Mouse (Mus musculus) R1 (cell line): ENCODE measurements around the gene Slc12a4.

ENCODE experiments used
- DNase-seq: peaks from one replicate; pipeline ENCODE4 v3.0.0-alpha.2; 2018; ENCODE audit warnings: low read depth, low spot score

Gene Slc12a4

GRCm38 (mm10) chr8:105971019-105971720 is 5.3 kb upstream of the Slc12a4 start:
- DNase-seq = peak; percentile 95

DNA sequence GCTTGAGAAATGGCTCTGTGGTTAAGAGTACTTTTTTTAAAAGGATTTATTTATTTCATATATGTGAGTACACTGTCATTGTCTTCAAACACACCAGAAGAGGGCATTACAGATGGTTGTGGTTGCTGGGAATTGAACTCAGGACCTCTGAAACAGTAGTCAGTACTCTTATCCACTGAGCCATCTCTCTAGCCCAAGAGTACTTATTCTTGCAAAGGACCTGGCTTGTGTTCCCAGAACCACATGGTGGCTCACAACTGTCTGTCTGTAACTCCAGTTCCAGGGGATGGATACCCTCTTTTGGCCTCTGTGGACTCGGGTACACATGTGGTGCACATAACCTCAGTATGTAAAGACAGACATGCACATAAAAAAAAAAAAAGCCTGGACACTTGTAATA is 3.5 kb upstream of the Slc12a4 start:
- no peak for DNase-seq

DNA sequence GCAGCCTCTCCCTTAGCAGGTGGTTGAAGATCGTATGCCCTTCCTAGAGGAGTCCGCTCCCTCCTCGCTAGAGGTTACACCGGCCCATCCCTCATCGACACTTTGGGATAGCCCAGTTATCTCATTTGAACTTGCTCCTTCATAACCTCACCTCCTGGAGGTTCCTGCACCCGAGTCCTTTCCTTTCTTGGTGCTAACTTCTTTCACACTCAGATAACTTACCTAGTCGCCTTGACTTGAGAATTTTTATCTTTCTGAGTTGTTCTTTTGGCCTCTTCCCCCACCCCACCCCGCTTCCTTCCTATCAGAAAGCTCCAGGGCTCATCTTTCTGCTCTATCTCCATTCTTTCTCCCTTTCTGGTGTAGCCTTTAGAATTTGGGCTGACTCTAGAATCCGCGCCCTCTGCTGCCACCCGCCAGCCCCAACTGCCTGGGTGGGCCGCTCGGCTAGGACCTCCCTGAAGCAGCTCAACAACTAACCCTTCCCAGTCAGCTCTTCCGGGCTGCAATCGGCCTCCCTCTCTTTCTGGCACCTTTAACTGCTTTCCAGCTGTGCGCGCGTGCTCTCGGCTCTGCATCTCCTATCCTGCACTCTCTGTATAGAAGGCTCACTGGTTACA is 905 bp upstream of the Slc12a4 start:
- peak; percentile 87 for DNase-seq

- peak; percentile 50 for DNase-seq
Observed at GRCm38 (mm10) chr8:105965266-105965904, 512 bp downstream of the Slc12a4 start.

GRCm38 (mm10) chr8:105964506-105965265 is 1.2 kb downstream of the Slc12a4 start:
- no peak for DNase-seq

- no peak for DNase-seq
Observed at GRCm38 (mm10) chr8:105961536-105961935, 4.4 kb downstream of the Slc12a4 start.

DNA sequence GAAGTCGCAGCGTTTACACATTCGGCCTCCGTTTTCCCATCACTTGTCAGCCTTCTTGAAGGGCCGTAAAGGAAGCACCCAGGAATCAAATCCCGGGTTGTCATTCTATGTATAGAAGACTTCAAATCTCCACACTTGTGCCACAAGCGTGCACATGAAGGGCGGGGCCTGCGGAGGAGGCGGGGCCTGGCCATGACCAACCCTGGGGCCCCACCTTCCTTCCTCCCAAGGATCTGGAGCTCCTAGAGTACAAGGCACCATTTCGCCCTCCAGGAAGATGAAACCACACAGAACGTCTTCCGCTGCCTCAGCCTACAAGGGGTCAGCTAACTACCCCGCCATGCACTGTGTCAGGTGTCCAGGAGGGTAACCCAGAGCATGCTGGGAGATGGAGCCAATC is 4.8 kb downstream of the Slc12a4 start:
- DNase-seq = peak; percentile 71

- DNase-seq = no peak
Observed at GRCm38 (mm10) chr8:105959350-105959749, 6.5 kb downstream of the Slc12a4 start.

DNA sequence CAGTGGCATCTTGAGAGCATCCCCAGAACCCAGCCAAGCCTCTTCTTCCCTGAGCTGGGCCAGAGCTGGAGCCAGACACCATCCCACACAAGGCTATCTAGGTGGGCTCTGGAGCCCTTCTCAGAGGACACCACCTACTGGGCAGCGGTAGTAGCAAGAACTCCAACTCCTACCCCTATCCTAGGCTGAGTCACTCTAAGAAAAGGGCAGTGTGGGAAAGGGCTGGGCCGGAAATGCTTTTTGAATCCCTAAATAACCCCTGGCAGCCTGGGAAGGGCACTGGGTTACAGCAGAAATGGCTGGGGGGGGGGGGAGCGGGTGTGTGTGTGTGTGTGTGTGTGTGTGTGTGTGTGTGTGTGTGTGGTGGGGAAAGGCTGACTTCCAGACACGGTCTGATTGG is 8.1 kb downstream of the Slc12a4 start:
- no peak for DNase-seq

GRCm38 (mm10) chr8:105956556-105956955 is 9.3 kb downstream of the Slc12a4 start:
- DNase-seq = no peak

- DNase-seq = peak; percentile 58
Observed at GRCm38 (mm10) chr8:105951057-105951659, 14.7 kb downstream of the Slc12a4 start.

- no peak for DNase-seq
Observed at GRCm38 (mm10) chr8:105949350-105949749, 16.5 kb downstream of the Slc12a4 start.

- DNase-seq = no peak
Observed at GRCm38 (mm10) chr8:105943321-105943739, 22.6 kb downstream of the Slc12a4 start, which contains the start of gene Lcat. Gene Lcat (minus strand): TSS chr8:105943382.

DNA sequence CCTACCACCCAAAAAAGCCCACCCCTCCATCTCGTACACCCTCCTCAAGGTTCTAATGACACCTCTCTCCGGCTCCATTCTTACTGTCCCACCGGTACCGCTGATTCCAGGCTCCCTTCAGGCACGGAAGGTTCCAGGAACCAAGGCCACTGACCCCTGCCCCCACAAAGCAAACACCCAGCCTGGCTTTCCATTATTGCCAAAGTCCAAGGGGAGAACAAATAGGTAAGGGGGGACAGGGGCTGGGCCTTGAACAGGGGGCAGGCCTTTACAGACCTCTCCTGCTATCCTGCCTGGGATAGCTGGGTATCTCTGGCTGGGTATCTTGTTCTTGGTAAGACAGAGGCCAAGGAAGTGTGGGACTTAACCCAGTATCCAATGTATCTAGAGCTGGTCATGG is 23.4 kb downstream of the Slc12a4 start:
- no peak for DNase-seq

DNA sequence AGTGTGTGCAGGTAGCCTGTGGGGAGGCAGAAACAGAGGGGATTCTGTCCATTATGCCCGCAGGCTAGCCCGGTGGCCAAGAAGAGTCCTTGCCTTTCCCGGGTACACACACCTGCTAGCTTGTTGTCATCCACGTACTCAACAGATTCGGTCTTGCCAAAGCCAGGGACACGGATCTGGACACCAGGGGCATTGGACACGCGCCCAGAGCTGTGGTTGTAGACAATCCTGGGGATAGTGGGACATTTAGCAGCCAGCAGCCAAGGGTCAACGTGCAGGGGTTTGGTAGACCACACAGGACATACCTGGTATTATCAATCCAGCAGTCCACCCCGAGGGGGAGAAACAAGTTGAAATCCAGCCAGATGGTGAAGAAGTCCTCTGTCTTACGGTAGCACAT is 23.9 kb downstream of the Slc12a4 start:
- DNase-seq = no peak

DNA sequence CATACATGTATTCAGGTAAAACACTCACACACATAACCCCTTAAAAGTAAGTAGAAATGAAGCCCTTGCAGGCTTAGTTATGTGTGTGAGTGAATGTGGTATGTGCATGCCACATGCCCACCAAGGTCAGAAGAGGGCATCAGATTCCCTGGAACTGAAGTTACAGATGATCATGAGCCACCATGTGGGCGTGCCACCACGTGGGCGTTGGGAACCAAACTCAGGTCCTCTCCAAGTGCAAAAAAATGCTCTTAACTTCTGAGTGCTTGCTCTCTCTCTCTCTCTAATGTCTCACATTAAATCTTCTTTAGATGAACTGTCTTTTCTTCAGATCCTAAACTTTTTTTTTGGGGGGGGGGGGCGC is 27.6 kb downstream of the Slc12a4 start, which contains the start of gene Psmb10:
Psmb10 (minus strand) TSS at position 139 of the 364 bp plus-strand sequence.
- DNase-seq = no peak

DNA sequence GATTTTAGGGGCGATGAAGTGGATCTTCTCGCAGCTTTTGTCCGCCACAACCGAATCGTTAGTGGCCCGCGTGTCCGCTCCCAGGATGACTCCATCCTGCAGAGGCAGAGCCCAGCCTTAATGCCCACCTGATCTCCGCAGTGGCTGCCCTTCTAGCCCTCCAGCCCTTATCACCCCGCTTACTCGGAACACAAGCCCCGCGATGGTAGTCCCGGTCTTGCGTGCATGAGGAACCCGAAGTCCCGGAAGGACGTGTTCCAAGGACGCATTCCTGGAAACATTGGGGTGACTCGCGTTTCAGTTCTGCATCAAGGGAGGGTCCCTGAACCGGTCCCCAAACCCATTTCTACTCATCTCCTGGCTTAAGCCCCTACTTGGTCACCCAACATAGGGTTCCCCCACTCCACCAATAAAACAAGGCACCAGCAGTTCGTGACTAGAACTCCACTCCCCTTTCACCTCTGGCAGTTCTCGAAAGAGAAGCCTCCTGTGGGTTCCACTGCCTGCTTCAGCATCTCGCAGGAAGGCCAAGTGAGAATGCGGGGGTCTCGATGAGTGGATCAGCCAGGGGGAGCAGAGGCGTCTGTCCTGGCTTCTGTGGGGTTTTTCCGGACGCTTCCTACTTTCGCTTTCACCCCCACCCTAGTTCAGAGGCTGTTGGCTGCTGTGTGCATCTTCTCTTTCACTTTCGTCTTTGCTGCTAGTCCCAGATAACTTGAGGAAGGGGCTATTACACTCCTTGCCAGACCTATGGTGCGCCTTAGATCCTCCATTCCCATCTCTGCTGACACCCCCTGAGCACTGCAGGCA is 28.2 kb downstream of the Slc12a4 start:
- no peak for DNase-seq

GRCm38 (mm10) chr8:105936866-105937475 is 28.9 kb downstream of the Slc12a4 start:
- peak; percentile 97 for DNase-seq

- no peak for DNase-seq
Observed at GRCm38 (mm10) chr8:105935863-105936603, 29.9 kb downstream of the Slc12a4 start.

GRCm38 (mm10) chr8:105935105-105935504 is 30.8 kb downstream of the Slc12a4 start:
- DNase-seq = no peak
